Mouse (Mus musculus): ENCODE measurements around the gene Zfp709. TPM values are rescaled to one million over a fixed set of nuclear protein-coding genes. Genes with fewer than 3 reads are reported as not detected.
"Not testable (repeated sequence)": the region's sequence is repeated elsewhere in the genome, so short reads cannot be mapped to it uniquely, and the experiment has no call there.

Gene Zfp709
- polyA plus RNA-seq, 1 experiment from 2014 or later: 7.4 TPM

- H3K4me1 ChIP-seq; H3K9ac ChIP-seq (replicated peaks); H3K9me3 ChIP-seq (replicated peaks); H3K4me3 ChIP-seq (replicated peaks); ATAC-seq (ENCODE audit: low FRiP score); H3K27ac ChIP-seq (replicated peaks); H3K4me2 ChIP-seq; H3K27me3 ChIP-seq (replicated peaks); H3K36me3 ChIP-seq: not testable (repeated sequence)
Measured at GRCm38 (mm10) chr8:71862038-71862437, 19.8 kb upstream of the Zfp709 start.

DNA sequence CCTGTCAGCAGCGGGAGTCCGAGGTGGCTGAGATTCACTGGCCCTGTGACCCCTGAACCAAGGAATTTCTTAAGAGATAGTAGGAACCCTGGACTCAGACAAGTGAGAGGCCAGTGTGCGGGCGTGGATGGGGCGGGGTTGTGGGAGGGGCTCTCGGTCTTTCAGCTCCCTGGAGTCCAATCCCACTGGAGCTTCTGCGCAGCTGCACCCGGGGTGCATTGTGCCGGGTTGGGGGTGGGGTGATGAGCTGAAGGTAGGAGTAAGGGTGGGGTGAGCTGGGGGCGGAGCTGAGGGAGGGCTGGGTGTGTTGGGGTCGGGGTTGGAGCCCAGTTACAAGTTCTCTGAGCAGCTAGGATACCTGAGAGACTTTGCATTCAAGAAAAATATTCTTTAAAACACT lies 18.8 kb downstream of the Zfp709 start:
- H3K9ac ChIP-seq (replicated peaks); H3K27ac ChIP-seq (replicated peaks); H3K4me2 ChIP-seq; H3K4me3 ChIP-seq (replicated peaks); H3K9me3 ChIP-seq (replicated peaks); H3K4me1 ChIP-seq; ATAC-seq (ENCODE audit: low FRiP score); H3K27me3 ChIP-seq (replicated peaks); H3K36me3 ChIP-seq: not testable (repeated sequence)
- 39% methylated on average over 11 of the region's 11 CpGs for WGBS

GRCm38 (mm10) chr8:71903084-71903483 lies 21.3 kb downstream of the Zfp709 start:
- WGBS: 71% methylated on average over 1 of the region's 1 CpGs

DNA sequence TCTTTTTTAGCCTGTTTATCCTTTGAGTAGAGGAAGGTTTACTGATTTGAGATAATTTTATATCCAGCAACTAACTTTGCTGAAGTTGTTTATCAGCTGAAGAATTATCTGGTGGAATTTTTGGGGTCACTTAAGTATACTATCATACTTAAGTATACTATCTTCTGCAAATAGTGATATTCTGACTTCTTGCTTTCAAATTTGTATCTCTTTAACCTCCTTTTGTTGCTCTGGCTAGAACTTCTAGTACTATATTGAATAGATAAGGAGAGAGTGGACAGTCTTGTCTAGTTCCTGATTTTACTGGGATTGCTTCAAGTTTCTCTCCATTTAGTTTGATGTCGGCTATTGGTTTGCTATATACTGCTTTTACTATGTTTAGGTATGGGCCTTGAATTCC lies 25.0 kb downstream of the Zfp709 start:
- H3K4me2 ChIP-seq: no peak overlapping the region
- H3K27me3 ChIP-seq (replicated peaks): no peaks in the 10 kb centered on the region
- no peak for ATAC-seq (ENCODE audit: low FRiP score)
- no peak overlapping the region for H3K27ac ChIP-seq (replicated peaks)
- no peak overlapping the region for H3K9ac ChIP-seq (replicated peaks)
- H3K36me3 ChIP-seq: no peaks in the 10 kb centered on the region
- H3K4me3 ChIP-seq (replicated peaks): no peak overlapping the region
- no peaks in the 10 kb centered on the region for H3K9me3 ChIP-seq (replicated peaks)
- 97% methylated on average over 1 of the region's 1 CpGs for WGBS
- H3K4me1 ChIP-seq: peaks cover 11% of the 10 kb centered on the region; the same call in 1 of the 2 replicates

More at GRCm38 (mm10) chr8:71903084-71903483, 21.3 kb downstream of the Zfp709 start:
- H3K4me1 ChIP-seq; H3K4me3 ChIP-seq (replicated peaks); H3K9ac ChIP-seq (replicated peaks); H3K27ac ChIP-seq (replicated peaks); H3K4me2 ChIP-seq; H3K36me3 ChIP-seq; ATAC-seq (ENCODE audit: low FRiP score); H3K9me3 ChIP-seq (replicated peaks); H3K27me3 ChIP-seq (replicated peaks): not testable (repeated sequence)

GRCm38 (mm10) chr8:71907798-71908257 lies 26.0 kb downstream of the Zfp709 start:
- Histone ChIP-seq H3K9me3 (replicated peaks) (no peaks in the 10 kb centered on the region), H3K4me1 (peaks cover 11% of the 10 kb centered on the region; the same call in 1 of the 2 replicates), H3K27ac (replicated peaks) (peak overlapping the region; percentile 98), H3K36me3 (no peaks in the 10 kb centered on the region), H3K4me3 (replicated peaks) (peak overlapping the region; percentile 71), H3K27me3 (replicated peaks) (no peaks in the 10 kb centered on the region), H3K4me2 (peak overlapping the region; percentile 60), H3K9ac (replicated peaks) (no peak overlapping the region)
- ATAC-seq (ENCODE audit: low FRiP score): no peak
- WGBS: 97% methylated on average over 5 of the region's 5 CpGs

- Histone ChIP-seq H3K9me3 (replicated peaks) (no peaks in the 10 kb centered on the region), H3K4me1 (peaks cover 11% of the 10 kb centered on the region; the same call in 1 of the 2 replicates), H3K4me2 (peak within 1 kb of the TSS; percentile 60), H3K9ac (replicated peaks) (peak within 1 kb of the TSS; percentile 86), H3K4me3 (replicated peaks) (peak within 1 kb of the TSS; percentile 71), H3K27me3 (replicated peaks) (no peaks in the 10 kb centered on the region), H3K27ac (replicated peaks) (peak within 1 kb of the TSS; percentile 98), H3K36me3 (peaks cover 3% of the 10 kb centered on the region)
- ATAC-seq (ENCODE audit: low FRiP score): peak; percentile 97
- 5% methylated on average over 47 of the region's 47 CpGs for WGBS
Measured at GRCm38 (mm10) chr8:71908309-71909261, 26.8 kb downstream of the Zfp709 start, which contains the start of the genes Zfp882 and Zfp617. Gene Zfp882 (plus strand): TSS chr8:71908608. Gene Zfp617 (plus strand): TSS chr8:71908635.

GRCm38 (mm10) chr8:71912286-71912685 lies 30.5 kb downstream of the Zfp709 start:
- Histone ChIP-seq H3K36me3 (peaks cover 32% of the 10 kb centered on the region), H3K27me3 (replicated peaks) (no peaks in the 10 kb centered on the region), H3K9me3 (replicated peaks) (no peaks in the 10 kb centered on the region), H3K27ac (replicated peaks) (no peak overlapping the region), H3K4me3 (replicated peaks) (no peak overlapping the region), H3K9ac (replicated peaks) (no peak overlapping the region), H3K4me2 (no peak overlapping the region), H3K4me1 (peaks cover 11% of the 10 kb centered on the region; the same call in 1 of the 2 replicates)
- 96% methylated on average over 2 of the region's 2 CpGs for WGBS
- ATAC-seq (ENCODE audit: low FRiP score): no peak

DNA sequence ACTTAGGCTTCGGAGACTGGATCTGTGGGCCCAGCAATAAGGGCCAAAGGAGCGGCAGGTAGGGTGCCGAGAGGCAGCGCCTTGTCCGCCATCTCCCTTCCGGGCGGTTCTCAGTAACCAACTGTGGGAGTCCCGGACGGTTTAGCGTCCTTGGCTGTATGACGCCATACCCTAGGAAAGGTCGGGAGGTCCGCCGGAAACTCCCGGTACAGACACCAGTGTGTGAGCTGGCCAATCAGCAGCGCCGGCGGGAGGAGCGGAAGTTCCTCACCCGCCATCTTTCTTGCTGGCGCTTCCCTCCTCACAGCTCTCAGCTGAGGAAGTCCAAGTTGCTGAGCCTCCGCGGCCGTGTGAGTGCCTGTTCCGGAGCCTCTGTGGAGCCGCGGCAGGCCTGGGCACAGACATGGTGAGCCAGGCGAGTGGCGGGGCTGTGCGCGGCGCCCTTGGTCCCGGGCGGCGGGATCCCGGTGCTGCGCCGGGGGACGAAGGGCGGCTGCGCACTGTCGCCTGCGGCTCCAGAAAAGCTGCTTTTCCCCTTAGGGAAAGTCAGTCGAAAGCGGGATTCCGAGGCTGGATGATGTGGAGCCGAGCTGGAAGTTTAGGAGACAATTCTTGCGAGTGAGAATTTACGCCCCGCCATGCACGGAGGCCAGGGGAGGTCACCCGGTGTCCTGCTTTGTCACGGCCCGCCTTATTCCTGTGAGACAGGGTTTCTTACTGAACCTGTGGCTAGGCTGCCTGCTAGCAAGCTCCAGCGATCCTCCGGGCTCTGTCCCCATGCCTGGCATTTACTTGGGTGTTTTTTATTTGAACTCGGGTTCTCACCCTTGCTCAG lies 41.0 kb downstream of the Zfp709 start:
- Histone ChIP-seq H3K4me1 (peaks cover 14% of the 10 kb centered on the region), H3K4me2 (peak overlapping the region; percentile 70), H3K9ac (replicated peaks) (peak overlapping the region; percentile 85), H3K27ac (replicated peaks) (peak overlapping the region; percentile 97), H3K36me3 (peaks cover 5% of the 10 kb centered on the region; the same call in 1 of the 2 replicates), H3K4me3 (replicated peaks) (peak overlapping the region; percentile 75), H3K9me3 (replicated peaks) (no peaks in the 10 kb centered on the region), H3K27me3 (replicated peaks) (no peaks in the 10 kb centered on the region)
- WGBS: under 1% methylated on average over 55 of the region's 57 CpGs
- peak; percentile 99 for ATAC-seq (ENCODE audit: low FRiP score)

GRCm38 (mm10) chr8:71925791-71926190 lies 44.0 kb downstream of the Zfp709 start:
- ATAC-seq (ENCODE audit: low FRiP score): no peak
- Histone ChIP-seq H3K27me3 (replicated peaks) (no peaks in the 10 kb centered on the region), H3K4me2 (no peak overlapping the region), H3K36me3 (peaks cover 20% of the 10 kb centered on the region), H3K9me3 (replicated peaks) (no peaks in the 10 kb centered on the region), H3K4me1 (peaks cover 14% of the 10 kb centered on the region), H3K4me3 (replicated peaks) (no peak overlapping the region), H3K9ac (replicated peaks) (no peak overlapping the region), H3K27ac (replicated peaks) (no peak overlapping the region)
- 98% methylated on average over 5 of the region's 5 CpGs for WGBS

GRCm38 (mm10) chr8:71926551-71926950 lies 44.7 kb downstream of the Zfp709 start:
- Histone ChIP-seq H3K4me1 (peaks cover 14% of the 10 kb centered on the region), H3K4me2 (no peak overlapping the region), H3K9me3 (replicated peaks) (no peaks in the 10 kb centered on the region), H3K36me3 (peaks cover 27% of the 10 kb centered on the region), H3K9ac (replicated peaks) (no peak overlapping the region), H3K27ac (replicated peaks) (no peak overlapping the region), H3K27me3 (replicated peaks) (no peaks in the 10 kb centered on the region), H3K4me3 (replicated peaks) (no peak overlapping the region)
- 96% methylated on average over 3 of the region's 3 CpGs for WGBS
- ATAC-seq (ENCODE audit: low FRiP score): no peak

GRCm38 (mm10) chr8:71927779-71928178 lies 46.0 kb downstream of the Zfp709 start:
- peaks cover 12% of the 10 kb centered on the region for H3K4me1 ChIP-seq
- no peak overlapping the region for H3K27ac ChIP-seq (replicated peaks)
- H3K9ac ChIP-seq (replicated peaks): no peak overlapping the region
- no peaks in the 10 kb centered on the region for H3K27me3 ChIP-seq (replicated peaks)
- H3K9me3 ChIP-seq (replicated peaks): no peaks in the 10 kb centered on the region
- H3K4me3 ChIP-seq (replicated peaks): no peak overlapping the region
- no peak for ATAC-seq (ENCODE audit: low FRiP score)
- no peak overlapping the region for H3K4me2 ChIP-seq
- H3K36me3 ChIP-seq: peaks cover 31% of the 10 kb centered on the region
